Mouse (Mus musculus) adrenal gland, adult (tissue): ENCODE measurements at regions not wholly inside any gene's neighbourhood (a gene's known extent, or its start where the extent isn't known, plus 50 kb on each side); places are given as distances from the start of the nearest gene placed in this dataset.

Source experiments
- DNase-seq, 2 experiments: peaks; one replicate each; pipeline ENCODE4 v3.0.0; 2022 to 2023; ENCODE audit warnings: low spot score in 1 of 2; ENCODE audit not compliant: inconsistent age in 2 of 2

DNA sequence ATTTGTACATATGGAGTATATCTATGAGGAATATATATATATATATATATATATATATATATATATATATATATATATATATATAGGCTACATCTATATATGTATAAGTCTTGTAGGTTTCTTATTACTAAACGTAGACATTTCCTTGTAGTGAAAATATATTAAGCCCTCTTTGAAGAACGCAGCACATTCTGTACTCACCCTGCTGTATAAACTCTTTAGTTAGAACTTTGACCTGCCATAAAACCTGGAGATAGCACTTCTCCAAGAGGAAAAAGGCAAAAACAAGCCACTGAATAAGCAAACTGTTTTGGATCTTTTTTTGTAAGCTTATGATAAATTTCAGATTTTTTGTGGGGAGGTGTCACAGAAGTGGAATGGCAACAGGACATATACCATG is 55.3 kb upstream of the Tent5a start:
- DNase-seq, result no peak

DNA sequence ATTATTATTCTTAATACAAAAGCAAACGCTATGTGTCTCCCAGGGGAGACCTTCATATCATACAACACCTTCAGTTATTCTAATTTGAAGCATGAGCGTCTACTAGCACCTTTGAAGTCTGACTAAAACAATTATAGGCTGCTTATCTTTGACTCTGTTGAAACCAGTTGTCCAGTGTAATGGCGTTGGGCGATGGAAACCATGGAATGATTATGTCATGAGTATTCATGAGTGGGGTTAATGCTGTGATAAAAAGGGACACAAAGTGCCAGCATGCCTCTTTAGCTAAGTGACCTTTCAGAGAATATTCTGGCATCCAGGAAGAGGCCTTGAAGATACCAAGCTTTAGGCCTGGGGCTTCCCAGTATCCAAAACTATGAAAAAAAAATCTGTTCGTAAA is 53.6 kb upstream of the Tent5a start:
- DNase-seq, result no peak

GRCm38 (mm10) chr9:85379135-85379534 is 52.0 kb upstream of the Tent5a start:
- no peak for DNase-seq
